ENCODE assay signal across 15 mouse cellular contexts in the genomic region with DNA sequence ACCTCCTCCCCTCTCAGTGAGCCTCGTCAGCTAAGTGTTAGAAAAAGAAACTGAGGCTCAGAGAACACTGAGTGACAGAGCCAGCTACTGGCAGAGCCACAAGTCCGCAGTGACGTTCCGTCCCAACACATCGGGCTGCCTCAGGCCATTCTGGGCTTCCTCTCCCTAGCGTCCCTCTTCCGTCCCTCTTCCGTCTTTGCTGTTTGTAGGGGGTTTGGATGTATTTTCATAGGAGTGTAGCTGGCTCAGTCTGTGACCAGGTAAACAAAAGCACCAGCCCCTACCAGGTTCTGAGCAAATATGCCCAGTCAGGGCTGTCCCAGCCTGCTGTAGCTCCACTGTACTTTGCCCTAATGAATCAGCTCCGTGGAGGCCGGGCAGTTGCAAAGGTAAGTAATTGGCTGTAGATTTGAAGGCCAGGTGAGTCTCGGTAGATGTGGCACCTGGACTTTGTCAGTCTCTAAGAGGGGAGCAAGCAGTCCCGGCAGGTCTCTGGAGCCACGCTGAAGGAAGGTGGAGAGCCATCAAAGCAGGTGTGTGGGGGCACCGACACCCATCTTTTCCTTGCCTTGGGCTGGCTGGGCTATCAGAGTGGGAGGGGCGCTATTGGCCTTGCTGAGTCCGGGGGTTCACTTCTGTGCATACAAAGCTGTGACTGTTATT. TPM values are rescaled to one million over a fixed set of nuclear protein-coding genes. Genes with fewer than 3 reads are reported as not detected.
DNase-seq lines count a peak whose midpoint lies in the region; ATAC-seq and TF ChIP-seq lines count a peak whose summit lies in the region.
"Had no signal": no experiment of that assay in that cellular context is flagged by ENCODE, and none has a peak within 500 bp of the region (broad histone marks: within the 10 kb centered on the region; RNA-seq: fewer than 3 reads in every experiment).

No protein-coding gene starts in this region.

- ATAC-seq in kidney, embryonic 14.5 days (ENCODE audit: low FRiP score, low TSS enrichment) = no peak
- peak; percentile 96 for ATAC-seq in intestine, embryonic 16.5 days
- peak; percentile 85 for ATAC-seq in liver, postnatal 0 days
- ATAC-seq in hindbrain, embryonic 13.5 days (ENCODE audit: low FRiP score) = no peak
- ATAC-seq: hindbrain, embryonic 16.5 days; midbrain, embryonic 13.5 days had no signal

- no peak overlapping the region for H3K4me3 ChIP-seq in kidney, embryonic 14.5 days (ENCODE audit: low read length)
- peak overlapping the region; percentile 38 for H3K4me3 ChIP-seq in intestine, embryonic 16.5 days (ENCODE audit: low read length)
- H3K4me3 ChIP-seq in liver, postnatal 0 days (ENCODE audit: low read depth, low read length) = peak overlapping the region; percentile 42
- H3K4me3 ChIP-seq in hindbrain, embryonic 13.5 days = no peak overlapping the region
- H3K4me3 ChIP-seq: midbrain, embryonic 13.5 days had no signal

- H3K27ac ChIP-seq in kidney, embryonic 14.5 days (ENCODE audit: low read depth, low read length) = no peak overlapping the region
- H3K27ac ChIP-seq in intestine, embryonic 16.5 days (ENCODE audit: low read length) = peak overlapping the region; percentile 87
- H3K27ac ChIP-seq in liver, postnatal 0 days (ENCODE audit: low read depth) = peak overlapping the region; percentile 96
- H3K27ac ChIP-seq in hindbrain, embryonic 13.5 days = no peak overlapping the region
- H3K27ac ChIP-seq: midbrain, embryonic 13.5 days had no signal

- no peaks in the 10 kb centered on the region for H3K36me3 ChIP-seq in kidney, embryonic 14.5 days (ENCODE audit: control insufficient read depth, insufficient read depth, low read length)
- 0 out of 2 replicates have a peak, but pooled peaks cover 2% of the 10 kb centered on the region for H3K36me3 ChIP-seq in intestine, embryonic 16.5 days (ENCODE audit: control insufficient read depth, insufficient read depth, low read length)
- no peaks in the 10 kb centered on the region for H3K36me3 ChIP-seq in liver, postnatal 0 days (replicated peaks; ENCODE audit: insufficient read depth, low read length)
- no peaks in the 10 kb centered on the region for H3K36me3 ChIP-seq in hindbrain, embryonic 13.5 days
- H3K36me3 ChIP-seq: midbrain, embryonic 13.5 days had no signal

- H3K9me3 ChIP-seq in kidney, embryonic 14.5 days (ENCODE audit: control insufficient read depth, low read length) = no peaks in the 10 kb centered on the region
- H3K9me3 ChIP-seq in intestine, embryonic 16.5 days (ENCODE audit: control insufficient read depth, low read length) = no peaks in the 10 kb centered on the region
- H3K9me3 ChIP-seq in liver, postnatal 0 days (ENCODE audit: low read length) = no peaks in the 10 kb centered on the region
- H3K9me3 ChIP-seq in hindbrain, embryonic 13.5 days = no peaks in the 10 kb centered on the region
- H3K9me3 ChIP-seq: midbrain, embryonic 13.5 days had no signal

- WGBS in kidney, embryonic 14.5 days = 86% methylated on average over 16 of the region's 16 CpGs
- WGBS in intestine, embryonic 16.5 days = 59% methylated on average over 16 of the region's 16 CpGs
- WGBS in liver, postnatal 0 days (ENCODE audit: insufficient replicate concordance) = 64% methylated on average over 16 of the region's 16 CpGs
- 86% methylated on average over 16 of the region's 16 CpGs for WGBS in hindbrain, embryonic 13.5 days

- peak; percentile 64; the same call in 1 of the 2 replicates for TF ChIP-seq EP300 in liver, postnatal 0 days (IDR thresholded peaks at IDR 0.05; ENCODE audit: low read depth)

- H3K9ac ChIP-seq in kidney, embryonic 14.5 days (ENCODE audit: low read depth, low read length) = no peak overlapping the region
- peak overlapping the region; percentile 56 for H3K9ac ChIP-seq in intestine, embryonic 16.5 days (ENCODE audit: low read depth, low read length)
- H3K9ac ChIP-seq in liver, postnatal 0 days (replicated peaks) = peak overlapping the region; percentile 58
- H3K9ac ChIP-seq in hindbrain, embryonic 13.5 days = no peak overlapping the region
- H3K9ac ChIP-seq: midbrain, embryonic 13.5 days had no signal

- no peaks in the 10 kb centered on the region for H3K4me1 ChIP-seq in kidney, embryonic 14.5 days (ENCODE audit: control insufficient read depth, insufficient read depth, low read length)
- peaks cover 7% of the 10 kb centered on the region for H3K4me1 ChIP-seq in intestine, embryonic 16.5 days (ENCODE audit: control insufficient read depth, insufficient read depth, low read length)
- no peaks in the 10 kb centered on the region for H3K4me1 ChIP-seq in liver, postnatal 0 days (ENCODE audit: insufficient read depth)
- no peaks in the 10 kb centered on the region for H3K4me1 ChIP-seq in hindbrain, embryonic 13.5 days (replicated peaks)
- H3K4me1 ChIP-seq: midbrain, embryonic 13.5 days had no signal

- no peak for TF ChIP-seq CTCF in liver, postnatal 0 days (IDR thresholded peaks at IDR 0.05; ENCODE audit: low read depth)

- no peak overlapping the region for H3K4me2 ChIP-seq in kidney, embryonic 14.5 days (replicated peaks; ENCODE audit: low read depth, low read length)
- H3K4me2 ChIP-seq in intestine, embryonic 16.5 days (ENCODE audit: low read depth, low read length) = peak overlapping the region; percentile 43
- peak overlapping the region; percentile 63 for H3K4me2 ChIP-seq in liver, postnatal 0 days (ENCODE audit: low read depth, low read length)
- no peak overlapping the region for H3K4me2 ChIP-seq in hindbrain, embryonic 13.5 days
- H3K4me2 ChIP-seq: midbrain, embryonic 13.5 days had no signal

- peak; percentile 57 for DNase-seq in kidney, adult 11 months
- DNase-seq in kidney, postnatal 36 days = peak; percentile 52 to 53
- peak; percentile 61 for DNase-seq in liver, postnatal 0 days
- DNase-seq in layer of hippocampus, postnatal 10 days (ENCODE audit: low spot score in 2 of 2) = no peak
- no peak for DNase-seq in gastrocnemius, adult 18-20 months (ENCODE audit: low spot score)
- DNase-seq: cerebellum, adult 9-11 months; heart, adult 18-20 months; layer of hippocampus, adult 9-11 months; lung, postnatal 14 days; thymus, postnatal 25 days had no signal

- no peaks in the 10 kb centered on the region for H3K27me3 ChIP-seq in kidney, embryonic 14.5 days (ENCODE audit: control insufficient read depth, insufficient read depth, low read length)
- H3K27me3 ChIP-seq in intestine, embryonic 16.5 days (replicated peaks; ENCODE audit: control insufficient read depth, insufficient read depth, low read length) = no peaks in the 10 kb centered on the region
- H3K27me3 ChIP-seq in liver, postnatal 0 days (ENCODE audit: insufficient read depth, low read length) = no peaks in the 10 kb centered on the region
- 0 out of 2 replicates have a peak, but pooled peaks cover 6% of the 10 kb centered on the region for H3K27me3 ChIP-seq in hindbrain, embryonic 13.5 days
- H3K27me3 ChIP-seq: midbrain, embryonic 13.5 days had no signal

RNA-seq across cellular contexts. Expression of a gene that starts 19.3 kb away (rescaled TPM):
- polyA plus RNA-seq in kidney, embryonic 14.5 days (2014; fragmentation: Nextera tagmentation; extraction: Ambion mirVana) = 0.79 and 1.6 TPM in 2 replicates
- polyA plus RNA-seq in intestine, embryonic 16.5 days (2015; fragmentation: Nextera tagmentation; extraction: Ambion mirVana) = 17.5 and 22.7 TPM in 2 replicates
- 14.7 and 14.9 TPM in 2 replicates for polyA plus RNA-seq in liver, postnatal 0 days (2015; fragmentation: Nextera tagmentation; extraction: Ambion mirVana)
- under 1 TPM; 0.27 to 0.53 TPM for total RNA-seq in layer of hippocampus, postnatal 10 days (2021)
- under 1 TPM; 0.52 to 0.66 TPM for total RNA-seq in gastrocnemius, adult 18-20 months (2021)
- 0.31 and 0.35 TPM in 2 replicates for polyA plus RNA-seq in hindbrain, embryonic 13.5 days (2015; fragmentation: Nextera tagmentation; extraction: Ambion mirVana)

Comparison
In these comparisons a context has a peak if more than half of its experiments do, and no peak if none do; other contexts are left out.
1. DNase-seq: peak in kidney, adult 11 months (single experiment), kidney, postnatal 36 days (2 of 2) and liver, postnatal 0 days (single experiment); none in layer of hippocampus, postnatal 10 days (0 of 2) and gastrocnemius, adult 18-20 months (single experiment).
2. ATAC-seq: peak in intestine, embryonic 16.5 days (single experiment) and liver, postnatal 0 days (single experiment); none in kidney, embryonic 14.5 days (single experiment) and hindbrain, embryonic 13.5 days (single experiment).
3. H3K27ac ChIP-seq: peak in intestine, embryonic 16.5 days (single experiment) and liver, postnatal 0 days (single experiment); none in kidney, embryonic 14.5 days (single experiment) and hindbrain, embryonic 13.5 days (single experiment).
4. H3K4me2 ChIP-seq: peak in intestine, embryonic 16.5 days (single experiment) and liver, postnatal 0 days (single experiment); none in kidney, embryonic 14.5 days (single experiment) and hindbrain, embryonic 13.5 days (single experiment).
5. H3K4me3 ChIP-seq: peak in intestine, embryonic 16.5 days (single experiment) and liver, postnatal 0 days (single experiment); none in kidney, embryonic 14.5 days (single experiment) and hindbrain, embryonic 13.5 days (single experiment).
6. H3K9ac ChIP-seq: peak in intestine, embryonic 16.5 days (single experiment) and liver, postnatal 0 days (single experiment); none in kidney, embryonic 14.5 days (single experiment) and hindbrain, embryonic 13.5 days (single experiment).